Mouse (Mus musculus) c-Kit-positive CD71-positive TER-119-negative erythroid progenitor cells, embryonic 14.5 days (primary cell): ENCODE results near the gene Ripor1.
"Not testable (repeated sequence)": the region's sequence is repeated elsewhere in the genome, so short reads cannot be mapped to it uniquely, and the experiment has no call there.

ENCODE experiments used
- DNase-seq: peaks from one replicate; pipeline ENCODE4 v3.0.0-alpha.2; 2013; ENCODE audit warnings: low read depth

The Ripor1 gene

DNA sequence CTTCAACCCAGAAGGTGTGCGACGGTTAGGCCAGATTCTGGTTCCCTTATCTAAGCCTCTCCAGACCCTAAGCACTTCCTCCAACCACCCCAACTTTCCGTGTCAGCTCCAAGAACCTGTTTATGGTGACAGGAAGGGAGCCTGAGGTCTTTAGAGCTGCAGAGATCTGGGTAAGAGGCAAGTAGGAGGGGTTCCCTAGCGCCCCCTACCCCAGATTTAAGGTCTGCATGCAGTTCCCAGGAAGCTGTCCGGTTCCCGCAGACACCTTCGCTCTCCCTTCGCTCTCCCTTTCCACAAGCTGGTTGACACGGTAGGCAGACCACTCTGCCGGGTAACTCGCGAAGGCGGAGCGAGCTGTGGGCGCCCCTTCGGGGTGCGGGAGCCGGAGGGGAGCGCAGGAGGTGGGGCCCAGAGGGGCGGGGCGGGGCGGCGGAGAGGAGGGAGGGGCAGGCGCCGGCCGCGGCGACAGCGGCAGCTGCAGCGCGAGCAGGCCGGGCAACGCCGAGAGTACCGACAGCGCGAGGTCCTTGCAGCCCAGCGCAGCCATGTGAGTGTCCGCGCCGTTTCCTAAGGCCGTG is at the start of gene Ripor1:
Ripor1 (plus strand) TSS at position 452 of the 578 bp plus-strand sequence.
- no peak for DNase-seq

DNA sequence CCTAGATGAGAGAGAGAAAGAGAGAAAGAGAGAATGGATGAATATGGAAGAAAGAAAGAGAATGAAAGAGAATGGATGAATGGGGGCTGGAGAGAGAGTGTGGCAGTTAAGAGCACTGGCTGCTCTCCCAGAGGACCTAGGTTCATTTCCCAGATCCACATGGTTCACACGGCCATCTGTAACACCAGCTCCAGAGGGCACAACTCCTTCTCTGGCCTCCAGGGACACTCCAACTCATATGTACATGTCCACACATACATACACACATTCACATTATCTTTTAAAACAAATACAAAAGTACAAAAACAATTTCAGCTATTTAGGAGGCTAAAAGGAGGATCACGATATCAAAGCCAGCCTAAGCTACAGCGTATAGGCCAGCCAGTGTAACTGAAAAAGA is 42.2 kb upstream of the Ripor1 start:
- no peak for DNase-seq

DNA sequence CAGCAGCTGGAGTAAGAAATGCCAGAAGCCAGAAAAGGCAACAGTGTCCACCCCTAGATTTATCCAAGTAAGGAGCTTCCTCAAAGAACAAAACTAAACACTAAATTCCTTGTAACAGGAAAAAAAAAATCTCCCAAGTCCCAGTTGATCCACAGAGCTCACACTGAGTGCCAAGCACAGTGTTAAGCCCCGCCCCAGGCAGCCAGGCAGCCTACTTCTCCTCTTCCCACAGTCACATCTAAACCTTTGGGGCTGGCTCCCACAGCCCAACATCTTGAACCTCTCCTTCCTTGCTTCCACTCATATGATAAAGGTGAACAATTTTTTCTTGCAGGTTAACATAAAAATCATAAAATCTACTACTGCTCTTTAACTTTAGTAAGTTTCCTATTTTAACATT is 41.2 kb upstream of the Ripor1 start:
- no peak for DNase-seq

DNA sequence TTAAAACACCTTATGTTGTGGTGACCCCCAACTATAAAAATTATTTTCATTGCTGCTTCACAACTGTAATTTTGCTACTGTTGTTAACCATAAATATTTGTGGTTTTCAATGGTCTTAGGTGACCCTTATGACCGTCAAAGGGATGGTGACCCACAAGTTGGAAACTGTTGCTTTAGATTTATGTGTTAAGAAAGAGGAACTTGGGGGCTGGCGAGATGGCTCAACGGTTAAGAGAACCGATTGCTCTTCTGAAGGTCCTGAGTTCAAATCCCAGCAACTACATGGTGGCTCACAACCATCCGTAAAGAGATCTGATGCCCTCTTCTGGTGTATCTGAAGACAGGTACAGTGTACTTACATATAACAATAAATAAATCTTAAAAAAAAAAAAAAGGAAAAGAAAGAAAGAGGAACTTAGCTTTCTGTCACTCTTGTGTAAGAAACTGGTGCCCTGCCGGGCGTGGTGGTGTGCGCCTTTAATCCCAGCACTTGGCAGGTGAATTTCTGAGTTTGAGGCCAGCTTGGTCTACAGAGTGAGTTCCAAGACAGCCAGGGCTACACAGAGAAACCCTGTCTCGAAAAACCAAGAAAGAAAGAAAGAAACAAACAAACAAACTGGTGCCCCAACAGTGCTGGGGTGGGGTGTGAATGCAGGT is 40.4 kb upstream of the Ripor1 start:
- DNase-seq, result not testable (repeated sequence)

DNA sequence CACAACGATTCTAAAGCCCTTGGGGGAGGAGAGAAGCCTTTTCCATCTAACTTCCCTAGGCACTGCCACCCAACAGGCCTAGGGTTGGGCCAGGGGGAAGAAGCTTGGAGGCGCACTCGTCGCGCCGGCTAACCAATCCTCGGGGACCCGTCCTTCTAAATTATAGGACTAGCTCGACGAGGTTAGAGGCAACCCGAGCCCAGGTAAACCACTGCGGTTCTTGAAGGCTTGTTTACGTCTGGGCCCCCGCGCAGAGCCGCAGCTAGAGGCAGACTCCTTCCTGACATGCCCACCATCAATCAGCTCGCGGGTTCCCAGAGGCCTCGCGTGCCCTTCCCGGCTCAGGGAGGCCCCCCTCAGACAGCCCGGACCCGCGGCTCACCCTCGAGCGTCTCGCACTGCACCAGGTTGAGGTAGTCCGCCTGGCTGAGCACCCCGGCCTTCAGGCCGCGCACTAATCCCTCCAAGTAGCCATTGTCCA is 39.6 kb upstream of the Ripor1 start:
- DNase-seq, result no peak

DNA sequence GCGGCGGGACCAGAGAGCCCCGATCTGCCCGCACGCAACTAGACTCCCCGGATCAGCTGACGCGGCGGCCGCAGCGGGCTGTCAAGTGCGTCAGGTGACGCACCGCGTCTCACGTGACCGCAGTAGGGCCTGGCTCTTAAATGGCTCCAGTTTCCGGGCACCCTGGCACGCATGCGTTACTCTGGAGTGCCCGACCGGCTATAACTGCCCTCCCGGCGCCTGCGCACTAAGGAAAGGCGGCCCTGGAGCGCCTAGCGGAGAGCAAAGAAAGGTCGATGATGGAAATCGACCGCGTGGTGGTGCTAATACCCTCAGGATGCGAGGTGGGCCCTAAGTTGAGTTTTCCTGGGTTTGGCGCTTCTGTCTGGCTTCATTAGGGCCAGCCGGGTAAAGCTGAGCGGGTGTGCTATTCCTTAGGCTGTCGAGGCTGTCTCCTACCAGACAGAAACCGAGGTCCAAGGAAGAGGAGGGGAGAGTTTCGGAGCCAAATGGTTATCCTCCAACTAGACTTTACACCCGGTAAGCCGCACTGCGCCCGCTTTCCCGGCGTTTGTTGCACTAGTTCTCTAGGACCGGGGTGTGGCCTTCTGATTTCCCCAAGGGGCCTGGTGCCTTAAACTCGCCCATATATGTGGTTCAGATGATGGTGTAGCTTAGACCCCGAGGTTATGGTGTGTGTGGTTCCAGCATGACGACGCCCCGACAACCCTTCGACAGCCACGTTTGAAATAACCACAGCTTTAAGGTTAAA is 38.9 kb upstream of the Ripor1 start, which contains the start of gene Atp6v0d1:
Atp6v0d1 (minus strand) TSS at position 96 of the 751 bp plus-strand sequence.
- DNase-seq, result peak; percentile 100

DNA sequence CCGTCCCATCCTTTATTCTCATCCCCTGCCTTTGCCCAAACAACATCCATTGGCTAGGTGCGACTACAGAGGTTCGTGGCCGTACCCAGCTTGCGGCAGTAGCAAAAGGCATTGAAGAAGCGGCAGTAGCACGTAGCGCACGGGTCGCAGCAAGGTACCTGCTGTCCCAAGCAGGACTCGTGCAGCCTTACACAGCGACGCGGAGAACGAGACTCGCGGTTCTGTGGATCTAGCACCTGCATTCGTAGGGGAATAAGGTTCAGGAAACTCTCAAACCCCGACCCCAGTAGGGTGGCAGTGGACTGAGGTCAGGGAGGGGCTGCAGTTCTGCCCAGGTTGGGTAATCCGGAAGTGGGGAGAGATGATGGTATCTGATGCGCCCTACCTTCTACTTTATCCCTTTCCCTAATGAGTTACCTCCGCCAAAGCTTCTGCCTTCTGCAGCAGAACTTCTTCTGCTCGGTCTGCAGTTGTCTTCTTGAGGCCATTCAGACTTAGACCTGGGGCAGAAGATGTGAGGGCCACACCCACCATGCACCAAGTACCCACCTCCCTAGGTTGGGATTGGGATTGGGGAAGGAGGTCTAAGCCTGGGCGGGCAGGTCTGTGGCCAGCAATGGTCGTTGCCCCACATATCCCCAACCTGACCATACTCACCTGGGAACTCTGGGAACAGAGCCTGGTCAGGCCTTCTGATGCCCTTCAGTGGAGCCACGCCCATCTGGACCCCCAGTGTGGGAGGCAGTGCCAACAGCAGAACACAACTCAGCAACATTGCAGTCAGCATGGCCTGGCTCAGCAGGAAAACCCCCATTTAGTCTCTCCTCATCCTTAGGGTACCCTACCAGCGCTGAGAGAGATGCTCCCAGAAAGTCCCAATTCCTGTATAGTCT is 38.1 kb upstream of the Ripor1 start:
- DNase-seq, result no peak

DNA sequence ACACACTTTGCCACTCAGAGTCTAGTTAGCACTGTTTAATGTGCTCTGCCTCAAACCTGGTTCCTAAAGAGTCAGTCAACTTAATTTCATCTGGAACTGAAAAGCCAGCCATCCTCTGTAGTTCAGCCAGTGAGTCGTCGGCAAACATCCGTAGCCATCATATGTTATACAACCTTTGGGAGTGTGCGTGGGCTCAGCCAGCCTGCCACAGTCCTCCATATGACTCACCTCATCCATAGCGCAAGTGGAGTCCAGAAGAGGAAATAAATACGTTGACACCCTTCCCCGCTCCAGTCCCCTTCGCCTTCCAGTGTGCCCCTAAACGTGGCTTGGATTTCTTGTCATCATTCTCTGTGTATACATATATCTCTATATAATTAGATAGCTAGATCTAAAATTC is 33.2 kb upstream of the Ripor1 start:
- DNase-seq, result no peak

DNA sequence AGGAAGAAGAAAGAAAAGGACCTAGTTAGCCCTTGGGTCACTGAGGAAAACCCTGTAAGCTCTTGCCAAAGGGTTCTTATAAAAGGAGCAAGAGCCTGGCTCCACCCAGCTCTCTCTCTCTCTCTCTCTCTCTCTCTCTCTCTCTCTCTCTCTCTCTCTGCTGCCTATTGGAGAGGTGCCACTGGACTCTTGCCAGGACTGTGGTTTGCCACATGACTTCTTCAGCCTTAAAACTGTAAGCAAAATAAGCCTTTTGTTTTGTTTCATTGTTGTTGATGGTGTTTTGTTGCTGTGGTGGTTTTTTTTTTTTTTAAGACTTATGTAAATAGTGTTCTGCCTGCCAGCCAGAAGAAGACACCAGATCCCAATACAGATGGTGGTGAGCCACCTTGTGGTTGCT is 31.6 kb upstream of the Ripor1 start:
- no peak for DNase-seq

DNA sequence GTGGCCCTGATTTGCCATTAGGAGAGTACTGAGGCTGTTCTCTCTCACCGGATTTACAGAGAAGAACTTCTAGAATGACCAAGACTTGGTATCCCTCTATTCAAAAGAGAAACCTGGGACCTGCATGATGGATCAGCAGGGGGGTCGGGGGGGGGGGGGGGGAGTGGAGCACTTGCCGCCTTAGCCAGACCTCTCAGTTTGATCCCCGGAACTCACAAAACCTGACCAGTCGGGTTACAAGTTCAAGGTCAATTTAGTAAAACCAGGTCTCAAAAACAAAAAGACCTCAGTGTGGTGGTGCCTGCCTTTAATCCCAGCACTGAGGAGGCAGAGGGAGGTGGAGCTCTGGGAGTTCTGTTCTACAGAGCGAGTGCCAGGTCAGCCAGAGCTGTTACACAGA is 30.3 kb upstream of the Ripor1 start:
- no peak for DNase-seq

DNA sequence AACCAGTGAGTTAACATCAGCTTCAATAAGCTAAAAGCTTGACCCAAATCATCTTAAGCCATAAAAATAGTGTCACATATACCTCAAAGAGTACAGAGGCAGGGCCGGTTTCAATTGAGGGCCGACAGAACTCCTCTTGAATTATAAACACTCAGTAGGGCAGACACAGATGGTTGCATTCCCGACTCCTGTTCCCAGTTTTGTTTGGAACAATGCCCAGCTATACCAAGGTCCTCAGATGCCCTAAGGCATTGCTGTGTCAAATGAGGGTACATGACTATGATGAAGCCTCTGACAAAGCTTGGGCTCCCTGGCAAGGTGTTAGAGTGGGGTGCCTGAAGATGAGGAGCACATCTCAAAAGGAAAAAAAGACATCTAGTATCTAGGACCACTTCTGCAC is 29.5 kb upstream of the Ripor1 start:
- DNase-seq, result no peak

DNA sequence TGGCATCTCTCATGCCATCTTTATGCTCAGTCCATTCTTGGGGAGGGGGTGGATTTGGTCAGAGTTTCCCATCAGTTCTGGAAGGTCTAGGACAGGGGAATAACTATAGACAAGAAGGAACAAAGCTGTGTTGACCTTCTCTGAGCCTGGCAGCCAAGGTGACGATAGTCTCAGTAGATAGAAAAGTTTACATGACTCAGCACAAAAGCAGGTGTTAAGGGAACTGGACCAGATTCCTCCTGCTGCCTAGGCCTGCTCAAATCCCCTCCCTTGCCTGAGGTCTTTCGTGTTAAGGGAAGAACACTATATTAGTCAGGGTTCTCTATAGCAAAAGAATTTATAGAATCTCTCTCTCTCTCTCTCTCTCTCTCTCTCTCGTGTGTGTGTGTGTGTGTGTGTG is 25.3 kb upstream of the Ripor1 start:
- no peak for DNase-seq

DNA sequence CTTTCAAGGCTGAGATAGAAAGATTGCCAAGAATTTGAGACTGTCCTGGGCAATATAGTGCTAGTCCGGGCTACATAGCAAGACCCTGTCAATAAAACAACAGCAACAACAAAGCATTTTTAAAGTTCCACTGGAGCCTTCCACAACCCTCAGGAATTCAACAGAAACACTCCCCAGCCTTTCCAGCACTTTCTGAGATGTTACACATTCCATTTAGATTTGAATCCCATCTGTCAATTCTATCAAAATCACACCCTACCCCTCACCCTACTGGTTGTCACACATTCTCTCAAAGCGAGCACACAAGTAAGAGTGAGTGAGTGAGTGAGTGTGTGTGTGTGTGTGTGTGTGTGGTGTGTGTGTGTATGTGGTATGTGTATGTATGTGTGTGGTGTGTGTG is 12.6 kb upstream of the Ripor1 start:
- no peak for DNase-seq

DNA sequence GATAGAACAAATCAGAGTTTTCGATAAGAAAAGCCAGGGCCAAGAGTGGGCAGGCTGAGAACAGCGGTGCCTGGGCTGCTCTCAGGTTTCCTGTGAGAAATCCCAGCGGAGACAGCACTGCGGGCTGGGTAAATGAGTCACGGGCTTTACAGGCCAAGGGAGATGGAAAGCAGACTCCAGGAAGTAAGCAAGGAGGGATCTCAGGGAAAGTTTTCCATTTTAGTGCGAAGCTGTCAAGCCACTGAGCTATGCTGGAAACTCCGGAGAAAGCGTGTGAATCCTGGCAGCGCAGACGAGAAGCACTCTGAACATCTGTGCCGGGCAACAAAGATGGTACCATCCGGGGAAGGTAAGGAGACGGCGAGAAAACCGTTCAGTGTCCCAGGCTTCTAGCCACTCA is 11.2 kb upstream of the Ripor1 start:
- no peak for DNase-seq

DNA sequence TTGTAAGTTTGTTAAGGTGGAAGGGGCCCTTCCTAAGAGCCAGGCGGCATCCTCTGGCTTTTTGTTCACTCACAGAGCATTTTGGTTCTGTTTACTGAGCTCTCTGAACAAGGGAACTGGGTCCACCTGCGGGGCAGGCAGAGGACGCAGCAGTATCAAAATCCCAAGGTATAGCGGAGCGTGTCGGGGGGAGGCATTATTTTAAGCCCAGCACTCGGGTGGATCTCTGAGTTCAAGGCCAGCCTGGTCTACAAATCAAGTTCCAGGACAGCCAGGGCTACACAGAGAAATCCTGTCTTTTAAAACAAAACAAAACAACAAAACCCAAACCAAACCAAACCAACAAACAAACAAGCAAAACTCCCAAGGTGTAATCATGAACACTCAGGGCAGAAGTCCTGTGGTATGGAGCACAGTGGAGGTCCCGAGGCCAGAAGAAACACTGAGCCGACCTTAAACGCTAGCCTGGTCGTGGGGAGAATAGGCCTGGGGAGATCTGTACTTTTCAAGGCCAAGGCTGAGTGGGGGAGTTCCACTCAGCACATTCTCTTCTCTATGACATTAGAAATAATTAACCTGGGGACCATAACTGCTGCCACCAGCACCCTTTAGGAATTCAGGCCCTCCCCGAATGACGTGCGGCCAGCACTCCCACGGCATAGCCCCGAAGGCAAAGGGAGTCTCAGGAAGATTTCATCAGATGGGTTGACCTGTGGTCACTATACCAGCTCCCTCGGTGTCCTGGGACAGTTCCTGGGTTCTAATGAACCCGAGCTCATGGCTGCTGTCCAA is 10.4 kb upstream of the Ripor1 start:
- no peak for DNase-seq

DNA sequence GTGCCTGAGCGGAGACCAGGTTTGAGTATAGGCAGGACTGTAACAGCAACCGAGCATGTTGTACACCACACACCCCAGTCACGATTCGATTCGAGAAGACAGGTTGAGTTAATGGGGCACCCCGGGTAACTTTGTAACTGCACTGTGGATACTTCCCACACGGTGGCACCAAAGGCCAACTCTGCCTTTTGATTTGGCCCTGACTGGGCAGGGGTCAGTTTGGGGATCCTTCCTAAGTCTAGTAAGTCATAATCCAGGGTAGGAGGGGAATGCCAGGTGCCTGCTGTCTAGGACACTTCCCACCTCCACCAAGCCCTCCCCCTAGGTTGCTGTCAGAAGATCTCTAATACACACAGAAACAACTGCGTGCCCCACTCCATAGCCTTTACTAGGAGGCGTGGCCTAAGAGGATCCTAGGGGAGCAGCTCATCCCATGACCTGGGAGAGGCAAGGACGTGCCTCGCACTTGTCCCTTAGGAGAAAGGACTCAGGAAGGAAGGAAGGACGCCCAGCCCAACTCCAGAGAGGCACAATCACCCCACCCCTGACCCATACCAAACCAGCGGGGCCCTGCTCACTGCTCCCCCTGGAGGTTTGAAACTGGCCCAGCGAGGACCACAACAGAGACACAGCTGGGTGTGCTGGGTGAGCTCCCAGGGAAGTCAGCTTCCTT is 8.6 kb upstream of the Ripor1 start:
- peak; percentile 60 for DNase-seq

DNA sequence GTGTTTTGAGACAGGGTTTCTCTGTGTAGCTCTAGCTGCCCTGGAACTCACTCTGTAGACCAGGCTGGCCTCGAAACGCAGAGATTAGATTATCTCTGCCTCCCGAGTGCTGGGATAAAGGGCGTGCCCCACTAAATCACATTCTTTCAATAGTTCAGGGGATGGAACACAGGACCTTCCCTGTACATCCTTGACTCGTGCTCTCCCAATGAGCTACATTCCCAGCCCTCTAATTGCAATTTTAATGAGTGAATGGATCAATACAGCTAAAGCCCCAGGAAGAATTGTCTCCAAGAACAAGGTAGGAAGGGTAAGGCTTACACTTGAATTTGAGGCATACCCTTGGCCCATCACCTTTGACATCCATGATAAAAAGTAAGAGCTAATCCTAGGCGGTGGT is 6.3 kb upstream of the Ripor1 start:
- no peak for DNase-seq

DNA sequence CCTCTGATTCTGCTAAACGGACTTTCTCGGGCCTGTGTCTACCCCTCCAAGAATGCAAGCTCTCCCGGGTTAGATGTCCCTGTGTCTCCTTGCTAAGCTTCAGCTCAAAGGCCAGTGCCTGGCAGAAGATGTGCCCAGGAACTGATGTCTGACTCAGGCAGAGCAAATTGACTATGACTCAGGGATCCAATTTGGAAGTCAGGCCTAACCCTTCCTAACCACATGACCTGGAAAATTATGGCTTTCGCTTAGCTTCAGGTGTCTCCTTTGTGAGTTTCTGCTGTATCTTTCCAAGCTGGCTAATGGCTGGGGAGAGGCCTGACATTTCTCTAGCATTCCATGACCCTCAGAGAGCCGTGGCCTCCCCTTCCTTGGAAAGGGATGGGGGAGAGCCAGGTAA is 3.8 kb upstream of the Ripor1 start:
- DNase-seq, result no peak

DNA sequence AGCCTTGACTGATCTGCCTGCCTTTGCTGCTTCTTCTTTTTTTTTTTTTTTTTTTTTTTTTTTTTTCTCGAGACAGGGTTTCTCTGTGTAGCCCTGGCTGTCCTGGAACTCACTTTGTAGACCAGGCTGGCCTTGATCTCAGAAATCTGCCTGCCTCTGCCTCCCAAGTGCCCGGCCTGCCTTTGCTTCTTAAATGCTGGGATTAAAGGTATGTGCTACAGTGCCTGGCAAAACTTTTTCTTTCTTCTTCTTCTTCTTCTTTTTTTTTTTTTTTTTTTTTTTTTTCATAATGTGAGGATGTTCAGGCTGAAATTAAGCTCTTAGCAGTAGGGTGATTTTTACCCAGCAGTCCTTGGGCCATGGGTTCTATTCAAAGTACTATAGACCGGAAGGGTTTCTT is 2.5 kb upstream of the Ripor1 start:
- DNase-seq, result not testable (repeated sequence)

DNA sequence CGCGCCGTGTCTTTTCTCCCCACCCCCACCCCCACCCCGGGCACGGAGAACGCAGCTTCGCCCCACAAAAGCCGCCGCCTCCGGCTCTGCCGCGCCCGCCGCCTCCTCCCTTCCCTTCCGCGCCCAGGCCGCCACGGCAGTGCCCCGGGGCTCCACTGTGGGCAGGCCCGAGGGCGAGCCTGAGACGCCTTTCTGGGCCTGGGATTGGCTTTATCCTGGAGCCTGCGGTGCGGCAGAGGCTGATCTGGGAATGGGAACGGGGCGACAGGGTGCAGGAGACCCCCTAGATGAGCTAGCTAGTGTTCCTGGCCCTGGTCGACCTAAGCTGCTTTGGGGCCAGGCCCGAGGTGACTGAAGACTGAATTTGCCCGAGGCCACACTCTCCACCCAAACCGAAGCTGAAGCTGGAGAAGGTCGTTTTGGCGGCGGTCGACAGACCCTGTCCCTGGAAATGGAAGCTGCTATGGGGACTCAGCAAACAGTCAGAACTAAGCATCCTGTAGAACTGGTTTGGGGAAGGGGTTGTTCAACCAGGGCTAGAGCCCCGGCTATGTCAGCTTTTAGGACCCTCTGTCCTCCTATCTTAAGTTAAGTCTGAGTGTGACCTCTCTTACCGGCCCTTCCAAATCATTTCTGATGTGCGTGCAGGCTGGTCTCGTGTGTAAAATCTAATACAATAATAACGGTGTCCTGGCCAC is 585 bp downstream of the Ripor1 start:
- no peak for DNase-seq
